Mouse (Mus musculus): ENCODE data around the gene I830077J02Rik. TPM values are rescaled to one million over a fixed set of nuclear protein-coding genes. Genes with fewer than 3 reads are reported as not detected.

Gene I830077J02Rik
- 0.25 and 1.1 TPM in 2 replicates for polyA plus RNA-seq (2015; fragmentation: Nextera tagmentation; extraction: Ambion mirVana)

DNA sequence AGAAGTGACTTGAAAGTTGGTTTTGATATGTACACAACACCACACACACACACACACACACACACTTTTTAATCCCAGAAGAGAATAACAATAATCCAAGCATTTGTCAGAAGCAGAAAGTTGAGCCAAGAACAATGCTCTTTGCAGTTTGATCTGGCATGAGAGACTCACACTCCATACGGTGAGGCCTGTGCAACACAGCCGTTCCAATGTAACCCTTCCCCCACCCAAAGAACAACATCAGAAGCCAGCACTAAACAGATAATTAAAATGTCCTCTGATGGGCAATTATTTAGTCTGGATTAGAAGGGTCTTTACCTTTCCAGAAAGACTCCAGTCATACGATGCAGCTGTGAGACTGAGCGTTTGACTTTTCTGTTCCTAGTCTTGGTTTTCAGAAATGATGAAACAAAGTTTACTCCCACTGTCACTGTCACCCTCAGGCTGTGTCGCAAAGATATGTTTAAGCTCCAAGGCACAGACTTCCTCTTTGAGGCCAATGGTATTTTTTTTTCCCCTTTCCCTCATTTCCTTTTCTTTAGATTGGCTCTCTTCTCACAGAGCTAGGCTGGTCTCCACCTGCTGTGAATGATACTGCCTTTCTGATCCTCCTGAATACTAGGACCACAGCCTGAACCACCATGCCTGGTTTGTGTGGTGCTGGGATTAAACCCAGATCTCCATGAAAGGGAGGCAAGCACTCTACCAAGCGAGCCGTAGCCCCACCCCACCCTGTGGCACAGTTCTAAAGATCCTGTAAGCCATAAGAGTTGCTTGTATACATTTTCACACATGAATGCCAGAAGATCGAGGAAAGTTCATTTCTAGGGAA is at the start of gene I830077J02Rik:
I830077J02Rik (minus strand) TSS at position 425 of the 832 bp plus-strand sequence.
- no peak for ATAC-seq (ENCODE audit: low FRiP score)
- Histone ChIP-seq H3K9me3 (no peaks in the 10 kb centered on the region), H3K4me1 (replicated peaks) (no peaks in the 10 kb centered on the region), H3K36me3 (peaks cover 8% of the 10 kb centered on the region), H3K4me2 (no peak within 1 kb of the TSS), H3K27ac (no peak within 1 kb of the TSS), H3K27me3 (no peaks in the 10 kb centered on the region), H3K4me3 (no peak within 1 kb of the TSS), H3K9ac (no peak within 1 kb of the TSS)
- 90% methylated on average over 8 of the region's 8 CpGs for WGBS

- no peaks in the 10 kb centered on the region for H3K9me3 ChIP-seq
Observed at GRCm38 (mm10) chr3:105974174-105974573, 41.7 kb upstream of the I830077J02Rik start.

DNA sequence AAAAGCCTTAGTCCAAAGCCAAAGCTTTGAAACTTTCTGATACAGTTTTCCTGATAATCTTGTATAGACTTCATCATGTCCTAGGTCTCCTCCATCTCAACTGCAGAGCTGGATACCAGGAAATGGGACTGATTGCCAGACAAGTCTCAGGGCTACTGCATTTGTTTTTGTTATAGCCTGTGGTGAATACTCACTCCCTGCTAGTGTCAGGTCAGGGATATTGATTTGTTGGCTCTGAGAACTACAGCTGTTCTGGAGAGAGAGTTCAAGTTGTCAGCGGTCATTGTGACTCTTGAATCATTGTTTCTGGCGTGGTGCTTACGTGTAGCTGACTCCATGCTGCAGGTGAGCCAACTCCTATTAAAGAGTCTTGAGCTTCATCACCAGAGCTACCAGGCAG is 40.9 kb upstream of the I830077J02Rik start, which contains the start of gene Ovgp1:
Ovgp1 (plus strand) TSS at position 301 of the 400 bp plus-strand sequence.
- no peak within 1 kb of the TSS for H3K4me2 ChIP-seq
- no peak within 1 kb of the TSS for H3K4me3 ChIP-seq
- no peaks in the 10 kb centered on the region for H3K27me3 ChIP-seq
- ATAC-seq (ENCODE audit: low FRiP score) = no peak
- H3K36me3 ChIP-seq = peaks cover 21% of the 10 kb centered on the region
- no peak within 1 kb of the TSS for H3K9ac ChIP-seq
- H3K4me1 ChIP-seq (replicated peaks) = no peaks in the 10 kb centered on the region
- no peak within 1 kb of the TSS for H3K27ac ChIP-seq
- WGBS = 79% methylated on average over 3 of the region's 3 CpGs
- H3K9me3 ChIP-seq = no peaks in the 10 kb centered on the region

More at GRCm38 (mm10) chr3:105974174-105974573, 41.7 kb upstream of the I830077J02Rik start:
- Histone ChIP-seq H3K27me3 (no peaks in the 10 kb centered on the region), H3K9ac (no peak overlapping the region), H3K4me2 (no peak overlapping the region), H3K27ac (no peak overlapping the region), H3K4me1 (replicated peaks) (no peaks in the 10 kb centered on the region), H3K36me3 (peaks cover 14% of the 10 kb centered on the region), H3K4me3 (no peak overlapping the region)
- no peak for ATAC-seq (ENCODE audit: low FRiP score)
- 89% methylated on average over 2 of the region's 2 CpGs for WGBS

DNA sequence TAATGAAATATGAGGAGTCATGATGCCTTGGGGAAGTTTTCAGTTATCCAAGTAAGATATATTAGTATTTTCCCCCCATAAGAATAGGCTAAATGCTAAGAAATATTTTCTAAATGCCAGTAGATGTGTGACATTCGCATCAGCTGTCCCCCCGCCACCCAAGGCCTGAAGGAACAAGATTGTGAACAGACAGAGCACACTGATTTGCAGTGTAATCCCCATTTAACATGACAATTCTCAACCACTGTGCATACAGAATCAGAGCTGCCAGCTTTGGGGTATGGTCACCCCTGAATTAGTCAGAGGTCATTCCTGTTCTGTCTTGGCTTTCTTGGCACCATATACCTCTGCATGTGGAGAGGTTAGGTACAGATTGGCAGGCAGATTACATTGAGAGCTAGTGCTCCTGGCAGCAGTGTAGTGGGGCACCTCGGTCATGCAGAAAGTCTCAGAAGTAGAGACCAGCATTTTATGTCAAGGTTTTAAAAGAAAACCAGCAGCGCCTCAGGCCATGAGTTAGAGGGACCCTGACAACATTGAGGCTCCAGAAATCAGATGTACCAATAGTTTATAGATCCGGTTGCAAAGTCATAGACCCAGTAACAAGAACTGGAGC is 39.5 kb upstream of the I830077J02Rik start:
- Histone ChIP-seq H3K9me3 (no peaks in the 10 kb centered on the region), H3K4me3 (no peak overlapping the region), H3K27ac (no peak overlapping the region), H3K27me3 (no peaks in the 10 kb centered on the region), H3K9ac (no peak overlapping the region), H3K4me1 (replicated peaks) (no peaks in the 10 kb centered on the region), H3K4me2 (no peak overlapping the region), H3K36me3 (peaks cover 36% of the 10 kb centered on the region)
- no peak for ATAC-seq (ENCODE audit: low FRiP score)
- WGBS = 89% methylated on average over 5 of the region's 5 CpGs

- H3K36me3 ChIP-seq = peaks cover 50% of the 10 kb centered on the region
- no peaks in the 10 kb centered on the region for H3K27me3 ChIP-seq
- ATAC-seq (ENCODE audit: low FRiP score) = no peak
- H3K27ac ChIP-seq = no peak overlapping the region
- WGBS = 94% methylated on average over 2 of the region's 2 CpGs
- H3K4me3 ChIP-seq = peak overlapping the region; percentile 91
- H3K4me1 ChIP-seq (replicated peaks) = peaks cover 40% of the 10 kb centered on the region
- no peak overlapping the region for H3K9ac ChIP-seq
- no peaks in the 10 kb centered on the region for H3K9me3 ChIP-seq
- H3K4me2 ChIP-seq = peak overlapping the region; percentile 87
Observed at GRCm38 (mm10) chr3:105960700-105961099, 28.2 kb upstream of the I830077J02Rik start.

DNA sequence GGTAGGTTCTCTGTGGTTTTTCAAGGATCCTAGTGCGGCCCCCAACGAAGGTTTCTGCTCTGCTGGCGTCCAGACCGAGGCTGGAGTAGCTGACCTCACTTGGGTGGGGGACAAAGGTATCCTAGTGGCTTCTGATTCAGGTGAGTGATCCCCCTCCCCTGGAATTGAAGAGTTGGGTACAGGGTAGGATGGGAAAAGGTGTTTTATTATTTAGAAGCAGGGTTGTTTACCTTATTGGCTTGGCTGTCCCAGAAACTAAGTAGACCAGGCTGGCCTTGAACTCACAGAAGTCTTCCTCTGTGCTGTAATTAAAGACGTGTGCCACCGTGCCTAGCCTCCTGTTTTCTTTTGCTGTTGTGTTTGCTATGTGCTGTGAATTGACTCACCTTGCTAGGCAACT is 27.5 kb upstream of the I830077J02Rik start, which contains the start of gene Atp5f1:
Atp5f1 (minus strand) TSS at position 101 of the 400 bp plus-strand sequence.
- H3K4me2 ChIP-seq = peak within 1 kb of the TSS; percentile 87
- 10% methylated on average over 6 of the region's 6 CpGs for WGBS
- peaks cover 44% of the 10 kb centered on the region for H3K36me3 ChIP-seq
- H3K9ac ChIP-seq = peak within 1 kb of the TSS; percentile 97
- H3K27ac ChIP-seq = peak within 1 kb of the TSS; percentile 93
- H3K9me3 ChIP-seq = no peaks in the 10 kb centered on the region
- H3K27me3 ChIP-seq = no peaks in the 10 kb centered on the region
- no peak for ATAC-seq (ENCODE audit: low FRiP score)
- peaks cover 40% of the 10 kb centered on the region for H3K4me1 ChIP-seq (replicated peaks)
- H3K4me3 ChIP-seq = peak within 1 kb of the TSS; percentile 91

DNA sequence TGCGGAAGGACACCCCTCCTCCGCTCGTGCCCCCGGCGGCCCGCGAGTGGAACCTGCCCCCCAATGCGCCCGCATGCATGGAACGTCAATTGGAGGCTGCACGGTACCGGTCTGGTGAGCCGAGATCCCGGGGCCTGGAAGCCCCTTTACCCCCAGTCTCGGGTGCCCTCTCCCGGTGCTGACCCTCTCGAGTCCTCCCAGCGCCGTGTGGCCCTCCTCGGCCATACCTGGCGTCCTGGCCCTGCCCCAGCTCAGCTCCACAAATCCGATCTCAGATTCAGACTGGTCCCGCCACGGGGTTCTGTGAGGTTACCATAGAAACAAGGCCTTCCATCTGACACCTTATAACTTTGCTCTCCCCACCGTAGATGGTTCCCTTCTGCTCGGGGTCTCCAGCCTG is 27.1 kb upstream of the I830077J02Rik start:
- peak overlapping the region; percentile 81 for H3K27ac ChIP-seq
- peak; percentile 83 for ATAC-seq (ENCODE audit: low FRiP score)
- under 1% methylated on average over 26 of the region's 26 CpGs for WGBS

DNA sequence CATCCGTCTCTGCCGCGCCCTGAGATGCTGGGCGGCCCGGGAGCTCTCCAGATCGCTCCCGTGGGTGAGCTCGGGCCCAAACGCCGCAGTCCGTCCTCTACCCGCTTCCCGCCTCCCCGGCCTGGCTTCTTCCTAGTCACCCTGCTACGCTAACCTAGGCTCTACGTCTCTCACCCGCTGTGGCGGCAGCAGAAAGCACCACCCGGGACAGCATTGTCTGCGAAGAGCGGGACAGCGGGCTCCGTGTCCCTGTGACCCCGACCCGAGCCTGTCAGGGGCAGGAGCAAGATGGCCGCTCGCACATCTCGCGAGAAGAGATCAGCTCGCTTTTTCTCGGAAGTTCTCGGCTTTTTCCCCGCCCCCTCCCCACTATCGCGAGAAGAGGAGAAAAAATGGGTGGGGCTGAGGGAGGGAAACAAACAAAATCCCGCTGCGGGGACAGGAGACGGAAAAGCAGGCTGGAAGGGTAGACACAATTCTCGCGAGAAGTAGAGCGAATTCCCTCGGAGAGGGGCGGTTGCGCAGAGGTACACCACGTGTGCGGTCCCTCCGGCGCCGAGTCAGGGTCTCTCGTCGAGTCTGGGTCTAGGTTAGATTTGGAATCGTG is 26.6 kb upstream of the I830077J02Rik start, which contains the start of gene Wdr77:
Wdr77 (plus strand) TSS at position 396 of the 607 bp plus-strand sequence.
- under 1% methylated on average over 52 of the region's 52 CpGs for WGBS
- Histone ChIP-seq H3K4me2 (peak within 1 kb of the TSS; percentile 87), H3K4me1 (replicated peaks) (peaks cover 40% of the 10 kb centered on the region), H3K27ac (peak within 1 kb of the TSS; percentile 93), H3K9me3 (no peaks in the 10 kb centered on the region), H3K27me3 (no peaks in the 10 kb centered on the region), H3K4me3 (peak within 1 kb of the TSS; percentile 91), H3K9ac (peak within 1 kb of the TSS; percentile 97), H3K36me3 (peaks cover 42% of the 10 kb centered on the region)
- ATAC-seq (ENCODE audit: low FRiP score) = peak; percentile 99

More for the DNA sequence above, 27.1 kb upstream of the I830077J02Rik start:
- peak overlapping the region; percentile 91 for H3K4me3 ChIP-seq
- peaks cover 44% of the 10 kb centered on the region for H3K36me3 ChIP-seq
- peak overlapping the region; percentile 87 for H3K4me2 ChIP-seq
- peak overlapping the region; percentile 96 for H3K9ac ChIP-seq
- H3K9me3 ChIP-seq = no peaks in the 10 kb centered on the region
- H3K4me1 ChIP-seq (replicated peaks) = peaks cover 40% of the 10 kb centered on the region
- H3K27me3 ChIP-seq = no peaks in the 10 kb centered on the region

- ATAC-seq (ENCODE audit: low FRiP score) = no peak
- Histone ChIP-seq H3K36me3 (peaks cover 40% of the 10 kb centered on the region), H3K9me3 (no peaks in the 10 kb centered on the region), H3K4me3 (peak overlapping the region; percentile 91), H3K9ac (peak overlapping the region; percentile 97), H3K27me3 (no peaks in the 10 kb centered on the region), H3K4me2 (peak overlapping the region; percentile 80), H3K27ac (no peak overlapping the region), H3K4me1 (replicated peaks) (peaks cover 40% of the 10 kb centered on the region)
- WGBS = 52% methylated on average over 5 of the region's 5 CpGs
Observed at GRCm38 (mm10) chr3:105958204-105958603, 25.7 kb upstream of the I830077J02Rik start.

DNA sequence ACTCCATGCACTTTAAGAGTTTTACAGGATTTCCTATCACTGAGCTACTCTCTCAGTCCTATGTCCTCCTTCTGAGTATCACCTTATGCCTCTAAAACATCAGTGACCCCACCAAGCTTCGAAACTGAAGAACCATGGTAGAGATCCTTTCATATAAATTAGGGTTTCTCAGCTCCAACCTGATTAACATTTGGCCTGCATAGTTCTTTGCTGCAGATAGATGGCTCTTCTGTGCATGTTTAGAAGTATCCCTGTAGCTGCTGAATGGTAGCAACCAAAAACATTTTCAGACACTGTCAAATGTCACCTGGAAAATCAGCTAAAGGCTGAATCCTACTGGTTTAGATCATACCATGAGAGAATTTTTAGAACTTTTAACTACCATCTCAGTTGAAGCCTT is 24.8 kb upstream of the I830077J02Rik start:
- H3K4me3 ChIP-seq = no peak overlapping the region; the same call in 1 of the 2 replicates
- ATAC-seq (ENCODE audit: low FRiP score) = no peak
- H3K27ac ChIP-seq = no peak overlapping the region
- H3K36me3 ChIP-seq = peaks cover 40% of the 10 kb centered on the region
- no peaks in the 10 kb centered on the region for H3K9me3 ChIP-seq
- H3K4me1 ChIP-seq (replicated peaks) = peaks cover 40% of the 10 kb centered on the region
- peak overlapping the region; percentile 80 for H3K4me2 ChIP-seq
- WGBS = 97% methylated on average over 1 of the region's 1 CpGs
- H3K9ac ChIP-seq = no peak overlapping the region
- no peaks in the 10 kb centered on the region for H3K27me3 ChIP-seq

GRCm38 (mm10) chr3:105951348-105951747 is 18.9 kb upstream of the I830077J02Rik start:
- 95% methylated on average over 7 of the region's 7 CpGs for WGBS
- H3K27ac ChIP-seq = no peak overlapping the region
- no peak for ATAC-seq (ENCODE audit: low FRiP score)

GRCm38 (mm10) chr3:105936111-105936510 is 3.6 kb upstream of the I830077J02Rik start:
- H3K27ac ChIP-seq = no peak overlapping the region
- H3K36me3 ChIP-seq = peaks cover 27% of the 10 kb centered on the region
- H3K9me3 ChIP-seq = no peaks in the 10 kb centered on the region
- no peaks in the 10 kb centered on the region for H3K27me3 ChIP-seq
- H3K4me2 ChIP-seq = no peak overlapping the region
- H3K4me1 ChIP-seq (replicated peaks) = no peaks in the 10 kb centered on the region
- H3K9ac ChIP-seq = no peak overlapping the region
- no peak overlapping the region for H3K4me3 ChIP-seq
- no peak for ATAC-seq (ENCODE audit: low FRiP score)
- 96% methylated on average over 4 of the region's 4 CpGs for WGBS

More at GRCm38 (mm10) chr3:105951348-105951747, 18.9 kb upstream of the I830077J02Rik start:
- H3K4me2 ChIP-seq = no peak overlapping the region
- H3K36me3 ChIP-seq = peaks cover 67% of the 10 kb centered on the region
- H3K9me3 ChIP-seq = no peaks in the 10 kb centered on the region
- peaks cover 1% of the 10 kb centered on the region; the same call in 1 of the 2 replicates for H3K4me1 ChIP-seq (replicated peaks)
- no peak overlapping the region for H3K4me3 ChIP-seq
- no peaks in the 10 kb centered on the region for H3K27me3 ChIP-seq
- H3K9ac ChIP-seq = no peak overlapping the region

Data from hindbrain, embryonic 13.5 days (tissue).